Mouse (Mus musculus) forebrain, postnatal 0 days (tissue): ENCODE data around the gene Gm17622. TPM values are rescaled to one million over a fixed set of nuclear protein-coding genes. Genes with fewer than 3 reads are reported as not detected.

Experiments used
- ATAC-seq: fragments of 200-750 bp; cut with Nextera tagmentation; 2 replicates; pipeline ENCODE4 v1.8.0; 2017; ENCODE audit warnings: mild to moderate bottlenecking, moderate library complexity
- DNase-seq: peaks from one replicate; pipeline ENCODE4 v3.0.0-alpha.2; 2015
- H3K27ac ChIP-seq: fragments of 300-500 bp; sonication (generic); 2 replicates; pipeline ENCODE4 v1.5.1; 2014; ENCODE audit warnings: low read depth, mild to moderate bottlenecking, antibody characterized with exemption, low read length, moderate library complexity, mixed read lengths
- H3K27me3 ChIP-seq: fragments of 300-500 bp; sonication (generic); 2 replicates; pipeline ENCODE4 v1.6.1; 2014; ENCODE audit warnings: mild to moderate bottlenecking, low read length, mixed read lengths; ENCODE audit not compliant: insufficient read depth
- H3K36me3 ChIP-seq: fragments of 300-500 bp; sonication (generic); 2 replicates; pipeline ENCODE4 v1.6.1; 2014; ENCODE audit warnings: mild to moderate bottlenecking, moderate library complexity; ENCODE audit not compliant: insufficient read depth
- H3K4me1 ChIP-seq: fragments of 300-500 bp; sonication (generic); 2 replicates; pipeline ENCODE4 v1.6.1; 2014; ENCODE audit warnings: antibody characterized with exemption; ENCODE audit not compliant: insufficient read depth
- H3K4me2 ChIP-seq: fragments of 300-500 bp; sonication (generic); 2 replicates; pipeline ENCODE4 v1.6.1; 2014; ENCODE audit warnings: low read depth, mild to moderate bottlenecking, moderate library complexity
- H3K4me3 ChIP-seq: fragments of 300-500 bp; sonication (generic); 2 replicates; pipeline ENCODE4 v1.5.1; 2014; ENCODE audit warnings: low read depth, low read length, mixed read lengths
- H3K9ac ChIP-seq: fragments of 300-500 bp; sonication (generic); 2 replicates; pipeline ENCODE4 v1.6.1; 2014; ENCODE audit warnings: mild to moderate bottlenecking
- H3K9me3 ChIP-seq: fragments of 300-500 bp; sonication (generic); 2 replicates; pipeline ENCODE4 v1.6.1; 2016; ENCODE audit warnings: low read length
- CTCF ChIP-seq: sonication (generic); IDR thresholded peaks from 2 replicates; pipeline ENCODE4 v1.5.1; 2016; ENCODE audit warnings: antibody characterized with exemption, control low read depth, low read depth
- WGBS: fragments of 180-500 bp; shearing (Covaris S2); extraction: QIAGEN DNeasy Blood & Tissue Kit; methylation state at CpG from one replicate; pipeline ENCODE4 v1.1.7; 2014; 5-methylcytosine and 5-hydroxymethylcytosine counted together
- polyA plus RNA-seq: library from polyadenylated mRNA; unstranded; fragments of >200 nt; fragmentation: Nextera tagmentation; extraction: Ambion mirVana; gene quantifications from 2 replicates; pipeline ENCODE4 v1.2.1, GENCODE M21; 2015
- total RNA-seq: library from RNA; depleted of rRNA; stranded (reverse); fragments of >200 nt; gene quantifications from 2 replicates; pipeline ENCODE4 v1.2.3, GENCODE M21; 2014

Gene Gm17622
- total and polyA plus RNA-seq, 2 experiments from 2014 or later: not detected

GRCm38 (mm10) chr13:96521294-96521693 lies 30.8 kb downstream of the Gm17622 start:
- no peak for TF ChIP-seq CTCF
- Histone ChIP-seq H3K4me3 (no peak overlapping the region), H3K4me1 (no peaks in the 10 kb centered on the region), H3K4me2 (no peak overlapping the region), H3K27me3 (no peaks in the 10 kb centered on the region), H3K27ac (no peak overlapping the region), H3K36me3 (no peaks in the 10 kb centered on the region), H3K9ac (no peak overlapping the region), H3K9me3 (no peaks in the 10 kb centered on the region)
- no peak for ATAC-seq
- DNase-seq: no peak
- 94% methylated on average over 3 of the region's 3 CpGs for WGBS

GRCm38 (mm10) chr13:96527022-96527421 lies 36.5 kb downstream of the Gm17622 start:
- no peaks in the 10 kb centered on the region for H3K9me3 ChIP-seq
- TF ChIP-seq CTCF: no peak
- H3K36me3 ChIP-seq: no peaks in the 10 kb centered on the region
- H3K27ac ChIP-seq: no peak overlapping the region
- no peak overlapping the region for H3K4me2 ChIP-seq
- H3K4me3 ChIP-seq: no peak overlapping the region
- 96% methylated on average over 3 of the region's 3 CpGs for WGBS
- ATAC-seq: no peak
- H3K9ac ChIP-seq: no peak overlapping the region
- DNase-seq: no peak
- H3K4me1 ChIP-seq: no peaks in the 10 kb centered on the region
- no peaks in the 10 kb centered on the region for H3K27me3 ChIP-seq

GRCm38 (mm10) chr13:96527856-96528255 lies 37.3 kb downstream of the Gm17622 start:
- Histone ChIP-seq H3K27ac (no peak overlapping the region), H3K27me3 (no peaks in the 10 kb centered on the region), H3K4me2 (no peak overlapping the region), H3K4me3 (no peak overlapping the region), H3K36me3 (no peaks in the 10 kb centered on the region), H3K9me3 (no peaks in the 10 kb centered on the region), H3K9ac (no peak overlapping the region), H3K4me1 (no peaks in the 10 kb centered on the region)
- ATAC-seq: no peak
- WGBS: 92% methylated on average over 11 of the region's 11 CpGs
- TF ChIP-seq CTCF: no peak
- no peak for DNase-seq

GRCm38 (mm10) chr13:96528776-96529175 lies 38.2 kb downstream of the Gm17622 start:
- DNase-seq (no peak), ATAC-seq (no peak)
- 87% methylated on average over 3 of the region's 3 CpGs for WGBS
- H3K4me2 ChIP-seq: no peak overlapping the region
- H3K36me3 ChIP-seq: no peaks in the 10 kb centered on the region
- H3K4me3 ChIP-seq: no peak overlapping the region
- H3K27me3 ChIP-seq: no peaks in the 10 kb centered on the region
- no peak overlapping the region for H3K27ac ChIP-seq
- H3K9ac ChIP-seq: no peak overlapping the region
- H3K4me1 ChIP-seq: no peaks in the 10 kb centered on the region
- H3K9me3 ChIP-seq: no peaks in the 10 kb centered on the region
- TF ChIP-seq CTCF: no peak

- WGBS: 97% methylated on average over 3 of the region's 3 CpGs
- H3K4me3 ChIP-seq: no peak overlapping the region
- H3K27me3 ChIP-seq: no peaks in the 10 kb centered on the region
- TF ChIP-seq CTCF: no peak
- no peak for DNase-seq
- no peaks in the 10 kb centered on the region for H3K4me1 ChIP-seq
- H3K36me3 ChIP-seq: no peaks in the 10 kb centered on the region
- H3K9ac ChIP-seq: no peak overlapping the region
- ATAC-seq: no peak
- H3K4me2 ChIP-seq: no peak overlapping the region
- no peaks in the 10 kb centered on the region for H3K9me3 ChIP-seq
- no peak overlapping the region for H3K27ac ChIP-seq
Observed at GRCm38 (mm10) chr13:96529542-96529941, 39.0 kb downstream of the Gm17622 start.

- Histone ChIP-seq H3K9me3 (no peaks in the 10 kb centered on the region), H3K4me3 (no peak overlapping the region), H3K9ac (no peak overlapping the region), H3K4me1 (no peaks in the 10 kb centered on the region), H3K36me3 (no peaks in the 10 kb centered on the region), H3K4me2 (no peak overlapping the region), H3K27me3 (no peaks in the 10 kb centered on the region), H3K27ac (no peak overlapping the region)
- TF ChIP-seq CTCF: no peak
- DNase-seq (no peak), ATAC-seq (no peak)
- WGBS: 95% methylated on average over 9 of the region's 9 CpGs
Observed at GRCm38 (mm10) chr13:96530064-96530463, 39.5 kb downstream of the Gm17622 start.

- no peak for TF ChIP-seq CTCF
- ATAC-seq: no peak
- no peak for DNase-seq
Observed at GRCm38 (mm10) chr13:96532176-96532575, 41.6 kb downstream of the Gm17622 start.

GRCm38 (mm10) chr13:96533742-96534141 lies 43.2 kb downstream of the Gm17622 start:
- Histone ChIP-seq H3K4me1 (no peaks in the 10 kb centered on the region), H3K36me3 (no peaks in the 10 kb centered on the region), H3K27ac (no peak overlapping the region), H3K27me3 (no peaks in the 10 kb centered on the region), H3K9ac (no peak overlapping the region), H3K4me3 (no peak overlapping the region), H3K4me2 (no peak overlapping the region), H3K9me3 (no peaks in the 10 kb centered on the region)
- TF ChIP-seq CTCF: no peak
- ATAC-seq (no peak), DNase-seq (no peak)
- WGBS: 82% methylated on average over 2 of the region's 2 CpGs

More at GRCm38 (mm10) chr13:96532176-96532575, 41.6 kb downstream of the Gm17622 start:
- H3K4me2 ChIP-seq: no peak overlapping the region
- no peak overlapping the region for H3K27ac ChIP-seq
- H3K4me3 ChIP-seq: no peak overlapping the region
- H3K27me3 ChIP-seq: no peaks in the 10 kb centered on the region
- no peaks in the 10 kb centered on the region for H3K36me3 ChIP-seq
- 81% methylated on average over 6 of the region's 6 CpGs for WGBS
- no peaks in the 10 kb centered on the region for H3K4me1 ChIP-seq
- H3K9ac ChIP-seq: no peak overlapping the region
- H3K9me3 ChIP-seq: no peaks in the 10 kb centered on the region
